ENCODE assay signal across 2 mouse cellular contexts in genomic region chr3:89278643-89279042, GRCm38 (mm10).
TF ChIP-seq lines count a peak whose summit lies in the region.

No protein-coding gene starts in this region.

TF ChIP-seq in CH12.LX, 34 proteins besides CTCF, POLR2A, EP300 and RAD21 (continued from another document):
- no peak for TF ChIP-seq PAX5 (IDR thresholded peaks at IDR 0.05; ENCODE audit: low read length)
- TF ChIP-seq RCOR1 (conservative IDR thresholded peaks at IDR 0.05; ENCODE audit: low read depth, low read length): no peak
- no peak for TF ChIP-seq ZC3H11A (IDR thresholded peaks at IDR 0.05; ENCODE audit: low read depth, low read length)
- TF ChIP-seq UBTF (IDR thresholded peaks at IDR 0.05; ENCODE audit: low read depth, low read length): no peak
- TF ChIP-seq NELFE (IDR thresholded peaks at IDR 0.05; ENCODE audit: low read depth, low read length): no peak
- TF ChIP-seq MAX (IDR thresholded peaks at IDR 0.05; ENCODE audit: low read length): no peak
- TF ChIP-seq SIN3A (IDR thresholded peaks at IDR 0.05; ENCODE audit: low read length): no peak
- TF ChIP-seq ZNF384 (IDR thresholded peaks at IDR 0.05; ENCODE audit: low read depth, low read length): no peak
- no peak for TF ChIP-seq USF1 (IDR thresholded peaks at IDR 0.05; ENCODE audit: low read depth, low read length)
- TF ChIP-seq JUND (conservative IDR thresholded peaks at IDR 0.05; ENCODE audit: low read depth, low read length): no peak
- no peak for TF ChIP-seq MAFK (IDR thresholded peaks at IDR 0.05; ENCODE audit: insufficient replicate concordance, low read length)
- TF ChIP-seq CHD2 (IDR thresholded peaks at IDR 0.05; ENCODE audit: low read length): no peak
- TF ChIP-seq MYC (IDR thresholded peaks at IDR 0.05; ENCODE audit: low read depth, low read length): no peak
- TF ChIP-seq JUN (IDR thresholded peaks at IDR 0.05; ENCODE audit: insufficient read depth, low read depth, low read length): no peak
- no peak for TF ChIP-seq MAZ (IDR thresholded peaks at IDR 0.05; ENCODE audit: low read depth, low read length)
- TF ChIP-seq ZMIZ1 (IDR thresholded peaks at IDR 0.05; ENCODE audit: low read depth, low read length): no peak

TF ChIP-seq in ES-E14, 5 proteins besides CTCF, POLR2A, EP300 and RAD21 (continued from another document):
- TF ChIP-seq ZC3H11A (IDR thresholded peaks at IDR 0.05; ENCODE audit: borderline replicate concordance, low read depth, low read length) (no peak), MAFK (IDR thresholded peaks at IDR 0.05; ENCODE audit: insufficient read depth, low read depth, low read length) (no peak)
